Mouse (Mus musculus): ENCODE results near the gene Pld1. TPM values are rescaled to one million over a fixed set of nuclear protein-coding genes. Genes with fewer than 3 reads are reported as not detected.

Gene Pld1
- 5.4 and 14.9 TPM in 2 replicates for polyA plus RNA-seq (2012; rRNA removed)

GRCm38 (mm10) chr3:27938381-27939323 lies at the start of gene Pld1:
Gene Pld1, plus strand, starts transcription at chr3:27938695.
- Histone ChIP-seq H3K4me3 (ENCODE audit: low read depth, low read length) (peak within 1 kb of the TSS; percentile 85), H3K4me1 (ENCODE audit: control insufficient read depth, insufficient read depth, insufficient read length, low read length) (0 out of 2 replicates have a peak, but pooled peaks cover 2% of the 10 kb centered on the region), H3K36me3 (ENCODE audit: control insufficient read depth, insufficient read depth, low read length) (no peaks in the 10 kb centered on the region), H3K27me3 (ENCODE audit: control insufficient read depth, insufficient read depth, low read length) (no peaks in the 10 kb centered on the region), H3K27ac (ENCODE audit: insufficient read depth, low read depth, low read length) (peak within 1 kb of the TSS; percentile 86)
- TF ChIP-seq CTCF (IDR thresholded peaks at IDR 0.05; ENCODE audit: extremely low read depth, insufficient read length, insufficient replicate concordance, low read depth, low read length) (no peak), POLR2A (IDR thresholded peaks at IDR 0.05; ENCODE audit: low read depth, low read length) (peak; percentile 55)
- WGBS = 1% methylated on average over 68 of the region's 68 CpGs

GRCm38 (mm10) chr3:27896318-27896892 lies 42.1 kb upstream of the Pld1 start, which contains the start of gene Tmem212:
Gene Tmem212, minus strand, starts transcription at chr3:27896368.
- TF ChIP-seq CTCF (IDR thresholded peaks at IDR 0.05; ENCODE audit: extremely low read depth, insufficient read length, insufficient replicate concordance, low read depth, low read length) = no peak
- TF ChIP-seq POLR2A (IDR thresholded peaks at IDR 0.05; ENCODE audit: low read depth, low read length) = no peak
- H3K27me3 ChIP-seq (ENCODE audit: control insufficient read depth, insufficient read depth, low read length) = no peaks in the 10 kb centered on the region
- no peak within 1 kb of the TSS for H3K4me3 ChIP-seq (ENCODE audit: low read depth, low read length)
- 79% methylated on average over 8 of the region's 8 CpGs for WGBS
- H3K4me1 ChIP-seq (ENCODE audit: control insufficient read depth, insufficient read depth, insufficient read length, low read length) = peaks cover 10% of the 10 kb centered on the region
- no peaks in the 10 kb centered on the region for H3K36me3 ChIP-seq (ENCODE audit: control insufficient read depth, insufficient read depth, low read length)
- H3K27ac ChIP-seq (ENCODE audit: insufficient read depth, low read depth, low read length) = no peak within 1 kb of the TSS

- H3K4me1 ChIP-seq (ENCODE audit: control insufficient read depth, insufficient read depth, insufficient read length, low read length) = peaks cover 10% of the 10 kb centered on the region
- no peak overlapping the region for H3K27ac ChIP-seq (ENCODE audit: insufficient read depth, low read depth, low read length)
- no peaks in the 10 kb centered on the region for H3K27me3 ChIP-seq (ENCODE audit: control insufficient read depth, insufficient read depth, low read length)
- WGBS = 84% methylated on average over 10 of the region's 10 CpGs
- no peaks in the 10 kb centered on the region for H3K36me3 ChIP-seq (ENCODE audit: control insufficient read depth, insufficient read depth, low read length)
- no peak overlapping the region for H3K4me3 ChIP-seq (ENCODE audit: low read depth, low read length)
- TF ChIP-seq POLR2A (IDR thresholded peaks at IDR 0.05; ENCODE audit: low read depth, low read length) (no peak), CTCF (IDR thresholded peaks at IDR 0.05; ENCODE audit: extremely low read depth, insufficient read length, insufficient replicate concordance, low read depth, low read length) (no peak)
Observed at GRCm38 (mm10) chr3:27898178-27898577, 40.3 kb upstream of the Pld1 start.

GRCm38 (mm10) chr3:27899012-27899726 lies 39.3 kb upstream of the Pld1 start:
- Histone ChIP-seq H3K4me1 (ENCODE audit: control insufficient read depth, insufficient read depth, insufficient read length, low read length) (peaks cover 10% of the 10 kb centered on the region), H3K27me3 (ENCODE audit: control insufficient read depth, insufficient read depth, low read length) (no peaks in the 10 kb centered on the region), H3K27ac (ENCODE audit: insufficient read depth, low read depth, low read length) (peak overlapping the region; percentile 50), H3K36me3 (ENCODE audit: control insufficient read depth, insufficient read depth, low read length) (no peaks in the 10 kb centered on the region), H3K4me3 (ENCODE audit: low read depth, low read length) (no peak overlapping the region)
- WGBS = 10% methylated on average over 13 of the region's 13 CpGs
- TF ChIP-seq CTCF (IDR thresholded peaks at IDR 0.05; ENCODE audit: extremely low read depth, insufficient read length, insufficient replicate concordance, low read depth, low read length) (no peak), POLR2A (IDR thresholded peaks at IDR 0.05; ENCODE audit: low read depth, low read length) (no peak)

- Histone ChIP-seq H3K4me1 (ENCODE audit: control insufficient read depth, insufficient read depth, insufficient read length, low read length) (peaks cover 12% of the 10 kb centered on the region), H3K27me3 (ENCODE audit: control insufficient read depth, insufficient read depth, low read length) (no peaks in the 10 kb centered on the region), H3K27ac (ENCODE audit: insufficient read depth, low read depth, low read length) (no peak overlapping the region), H3K36me3 (ENCODE audit: control insufficient read depth, insufficient read depth, low read length) (no peaks in the 10 kb centered on the region), H3K4me3 (ENCODE audit: low read depth, low read length) (no peak overlapping the region)
- 95% methylated on average over 6 of the region's 6 CpGs for WGBS
- no peak for TF ChIP-seq CTCF (IDR thresholded peaks at IDR 0.05; ENCODE audit: extremely low read depth, insufficient read length, insufficient replicate concordance, low read depth, low read length)
- TF ChIP-seq POLR2A (IDR thresholded peaks at IDR 0.05; ENCODE audit: low read depth, low read length) = no peak
Observed at GRCm38 (mm10) chr3:27901846-27902245, 36.6 kb upstream of the Pld1 start.

GRCm38 (mm10) chr3:27904659-27905330 lies 33.7 kb upstream of the Pld1 start:
- TF ChIP-seq CTCF (IDR thresholded peaks at IDR 0.05; ENCODE audit: extremely low read depth, insufficient read length, insufficient replicate concordance, low read depth, low read length) (no peak), POLR2A (IDR thresholded peaks at IDR 0.05; ENCODE audit: low read depth, low read length) (no peak)
- Histone ChIP-seq H3K27me3 (ENCODE audit: control insufficient read depth, insufficient read depth, low read length) (no peaks in the 10 kb centered on the region), H3K4me1 (ENCODE audit: control insufficient read depth, insufficient read depth, insufficient read length, low read length) (peaks cover 2% of the 10 kb centered on the region; the same call in 1 of the 2 replicates), H3K36me3 (ENCODE audit: control insufficient read depth, insufficient read depth, low read length) (no peaks in the 10 kb centered on the region), H3K4me3 (ENCODE audit: low read depth, low read length) (no peak overlapping the region), H3K27ac (ENCODE audit: insufficient read depth, low read depth, low read length) (no peak overlapping the region)
- WGBS = 12% methylated on average over 13 of the region's 13 CpGs

All from small intestine, adult 2 months (tissue).